Mouse (Mus musculus) stomach, postnatal 0 days (tissue): ENCODE results near the gene Gm21970. TPM values are rescaled to one million over a fixed set of nuclear protein-coding genes. Genes with fewer than 3 reads are reported as not detected.

ENCODE experiments used
- ATAC-seq: fragments of 200-750 bp; cut with Nextera tagmentation; 2 replicates; pipeline ENCODE4 v1.8.0; 2017; ENCODE audit not compliant: low FRiP score, low TSS enrichment
- DNase-seq: peaks from one replicate; pipeline ENCODE4 v3.0.0-alpha.2; 2016; ENCODE audit warnings: low spot score
- H3K27ac ChIP-seq: fragments of 300-500 bp; sonication (generic); replicated peaks from 2 replicates; pipeline ENCODE4 v1.5.1; 2014; ENCODE audit warnings: mild to moderate bottlenecking, control low read depth
- H3K27me3 ChIP-seq: fragments of 300-500 bp; sonication (generic); 2 replicates; pipeline ENCODE4 v1.6.1; 2014; ENCODE audit warnings: low read length; ENCODE audit not compliant: control insufficient read depth, insufficient read depth
- H3K36me3 ChIP-seq: fragments of 300-500 bp; sonication (generic); 2 replicates; pipeline ENCODE4 v1.6.1; 2014; ENCODE audit warnings: low read length, mixed read lengths; ENCODE audit not compliant: control insufficient read depth, insufficient read depth
- H3K4me1 ChIP-seq: fragments of 300-500 bp; sonication (generic); replicated peaks from 2 replicates; pipeline ENCODE4 v1.6.1; 2014; ENCODE audit warnings: antibody characterized with exemption; ENCODE audit not compliant: control insufficient read depth, insufficient read depth
- H3K4me2 ChIP-seq: fragments of 300-500 bp; sonication (generic); replicated peaks from 2 replicates; pipeline ENCODE4 v1.6.1; 2014; ENCODE audit warnings: low read depth, mild to moderate bottlenecking, control low read depth, moderate library complexity
- H3K4me3 ChIP-seq: fragments of 300-500 bp; sonication (generic); 2 replicates; pipeline ENCODE4 v1.5.1; 2014; ENCODE audit warnings: low read depth, low read length, control low read depth
- H3K9ac ChIP-seq: fragments of 300-500 bp; sonication (generic); 2 replicates; pipeline ENCODE4 v1.6.1; 2014; ENCODE audit warnings: mild to moderate bottlenecking, low read length, control low read depth, mixed read lengths
- H3K9me3 ChIP-seq: fragments of 300-500 bp; sonication (generic); 2 replicates; pipeline ENCODE4 v1.6.1; 2016; ENCODE audit warnings: low read length; ENCODE audit not compliant: control insufficient read depth
- CTCF ChIP-seq: IDR thresholded peaks from 2 replicates; pipeline ENCODE4 v1.5.1; 2016; ENCODE audit warnings: antibody characterized with exemption, low read depth, mild to moderate bottlenecking, moderate library complexity
- EP300 ChIP-seq: optimal IDR thresholded peaks from 2 replicates; pipeline ENCODE3; 2016; ENCODE audit warnings: antibody characterized with exemption
- WGBS: fragments of 180-500 bp; shearing (Covaris S2); extraction: QIAGEN DNeasy Blood & Tissue Kit; methylation state at CpG from one replicate; pipeline ENCODE4 v1.1.7; 2014; 5-methylcytosine and 5-hydroxymethylcytosine counted together
- polyA plus RNA-seq: library from polyadenylated mRNA; unstranded; fragments of >200 nt; fragmentation: Nextera tagmentation; extraction: Ambion mirVana; gene quantifications from 2 replicates; pipeline ENCODE4 v1.2.1, GENCODE M21; 2015

The Gm21970 gene
- polyA plus RNA-seq, 1 experiment from 2014 or later = not detected

DNA sequence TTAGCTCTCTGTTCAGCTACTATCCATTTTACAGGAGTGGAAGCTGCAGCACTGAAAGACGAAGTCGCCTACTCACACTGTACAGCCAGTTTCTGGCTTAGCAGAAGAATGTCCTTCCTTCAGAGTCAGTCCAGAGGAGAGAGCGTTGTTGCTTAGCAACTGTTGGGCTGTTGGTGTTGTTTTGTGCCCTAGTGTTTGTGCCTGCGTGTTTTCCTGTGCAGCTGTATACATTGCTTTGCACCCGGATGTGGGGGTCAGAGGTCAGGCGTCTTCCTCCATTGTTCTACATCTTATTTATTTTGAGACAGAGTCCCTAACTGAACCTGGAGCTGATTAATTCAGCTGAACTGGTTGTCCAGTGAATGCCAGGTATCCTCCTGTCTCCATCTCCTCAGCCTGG, 75.0 kb downstream of the Gm21970 start:
- DNase-seq = no peak
- Histone ChIP-seq H3K9me3 (no peaks in the 10 kb centered on the region), H3K27ac (no peak overlapping the region), H3K9ac (no peak overlapping the region), H3K4me3 (no peak overlapping the region), H3K4me1 (no peaks in the 10 kb centered on the region), H3K27me3 (no peaks in the 10 kb centered on the region), H3K36me3 (no peaks in the 10 kb centered on the region), H3K4me2 (no peak overlapping the region)
- no peak for ATAC-seq
- TF ChIP-seq EP300 (no peak), CTCF (no peak)
- WGBS = 55% methylated on average over 6 of the region's 6 CpGs

Other genes with a start within 250 kb of the Gm21970 start
- not detected in 2 replicates for gene Olig2, start 166.3 kb upstream of the Gm21970 start, polyA plus RNA-seq
- gene Olig1, start 121.9 kb upstream of the Gm21970 start, polyA plus RNA-seq = 0.04 and 0.06 TPM in 2 replicates
- gene Ifnar2, start 18.9 kb upstream of the Gm21970 start, polyA plus RNA-seq = 29.4 and 33.4 TPM in 2 replicates
- gene Il10rb, start 14.4 kb downstream of the Gm21970 start, polyA plus RNA-seq = 52.3 and 55.4 TPM in 2 replicates
- 18.3 and 19.2 TPM in 2 replicates for gene Ifnar1, start 93.5 kb downstream of the Gm21970 start, polyA plus RNA-seq
- gene Ifngr2, start 155.4 kb downstream of the Gm21970 start, polyA plus RNA-seq = 54.9 and 57.8 TPM in 2 replicates
- gene Tmem50b, start 206.1 kb downstream of the Gm21970 start, polyA plus RNA-seq = 60.8 and 64.6 TPM in 2 replicates
- gene Dnajc28, start 227.3 kb downstream of the Gm21970 start, polyA plus RNA-seq = 1.1 and 1.4 TPM in 2 replicates